Mouse (Mus musculus) layer of hippocampus, postnatal 36 days (tissue): ENCODE measurements at regions not wholly inside any gene's neighbourhood (a gene's known extent, or its start where the extent isn't known, plus 50 kb on each side); places are given as distances from the start of the nearest gene placed in this dataset.

ENCODE experiments used
- DNase-seq, 2 experiments: peaks; one replicate each; pipeline ENCODE4 v3.0.0; 2022

GRCm38 (mm10) chr3:132237344-132237743 is 152.3 kb downstream of the Dkk2 start:
- no peak for DNase-seq

- DNase-seq = no peak
Measured at GRCm38 (mm10) chr3:132257834-132258233, 172.7 kb downstream of the Dkk2 start.

DNA sequence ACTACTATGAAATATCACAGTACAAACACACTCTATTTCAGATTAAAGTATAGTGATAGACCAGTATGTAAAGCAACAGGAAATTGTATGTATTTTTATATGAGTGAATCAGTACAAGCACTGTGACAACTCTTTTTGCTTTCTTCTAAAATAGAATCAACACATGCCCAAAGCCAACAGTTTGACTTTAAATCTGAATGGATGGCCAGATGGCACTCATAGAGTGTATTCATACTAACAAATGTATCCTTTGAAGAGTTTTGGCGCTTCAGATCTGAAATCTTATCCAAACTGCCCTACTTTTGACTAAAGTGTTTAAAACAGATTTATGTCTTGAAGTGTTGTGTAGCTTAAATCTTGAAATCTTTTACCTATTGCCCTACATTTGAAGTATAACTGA is 184.5 kb downstream of the Dkk2 start:
- no peak for DNase-seq

DNA sequence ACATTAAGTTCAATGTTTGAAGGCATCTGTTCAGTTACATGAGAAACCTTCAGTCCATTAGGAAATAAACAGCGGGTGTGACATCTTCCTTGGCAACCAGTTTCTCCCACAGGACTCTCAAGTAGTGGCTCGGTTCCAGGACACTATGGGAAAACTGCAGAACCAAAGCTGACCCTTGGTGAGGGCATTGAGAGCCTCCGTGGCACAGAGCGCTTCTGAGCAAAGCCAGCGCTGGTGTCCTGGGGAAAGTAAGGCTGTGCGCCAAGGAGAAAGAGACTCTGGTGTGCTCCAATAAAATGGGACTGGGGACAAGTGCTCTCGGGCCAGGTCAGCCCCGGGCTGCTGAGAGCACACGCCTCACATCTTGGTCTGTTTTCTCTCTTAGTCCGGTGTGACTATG is 189.7 kb downstream of the Dkk2 start:
- no peak for DNase-seq

- DNase-seq = no peak
Measured at GRCm38 (mm10) chr3:132277771-132278170, 192.7 kb downstream of the Dkk2 start.

- DNase-seq = no peak
Measured at GRCm38 (mm10) chr3:132287714-132288113, 202.6 kb downstream of the Dkk2 start.

GRCm38 (mm10) chr3:132326961-132327360 is 241.9 kb downstream of the Dkk2 start:
- DNase-seq = no peak

- no peak for DNase-seq
Measured at GRCm38 (mm10) chr3:132343625-132344024, 258.5 kb downstream of the Dkk2 start.

- DNase-seq = no peak
Measured at GRCm38 (mm10) chr3:132345856-132346255, 260.8 kb downstream of the Dkk2 start.

- no peak for DNase-seq
Measured at GRCm38 (mm10) chr3:132349602-132350001, 264.5 kb downstream of the Dkk2 start.

GRCm38 (mm10) chr3:132353204-132353603 is 268.1 kb downstream of the Dkk2 start:
- no peak for DNase-seq

DNA sequence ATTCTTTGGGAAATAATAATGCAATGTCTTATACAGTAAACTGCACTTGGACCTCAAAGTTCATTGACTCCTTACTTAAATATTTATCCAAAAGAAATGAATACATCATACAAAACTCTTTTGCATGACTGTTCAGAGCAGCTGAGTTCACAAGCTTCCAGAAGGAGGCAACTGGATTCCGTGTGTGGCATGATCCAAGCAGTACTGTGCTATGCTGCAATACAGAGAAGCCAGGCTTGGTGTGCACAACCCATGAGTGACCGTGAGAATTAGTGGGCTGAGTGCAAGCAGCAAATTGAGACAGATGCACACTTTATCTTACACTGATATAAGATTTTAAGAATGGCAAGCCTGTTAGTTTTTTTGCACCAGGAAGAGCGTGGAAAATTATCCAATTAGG is 270.0 kb upstream of the Gimd1 start:
- no peak for DNase-seq

DNA sequence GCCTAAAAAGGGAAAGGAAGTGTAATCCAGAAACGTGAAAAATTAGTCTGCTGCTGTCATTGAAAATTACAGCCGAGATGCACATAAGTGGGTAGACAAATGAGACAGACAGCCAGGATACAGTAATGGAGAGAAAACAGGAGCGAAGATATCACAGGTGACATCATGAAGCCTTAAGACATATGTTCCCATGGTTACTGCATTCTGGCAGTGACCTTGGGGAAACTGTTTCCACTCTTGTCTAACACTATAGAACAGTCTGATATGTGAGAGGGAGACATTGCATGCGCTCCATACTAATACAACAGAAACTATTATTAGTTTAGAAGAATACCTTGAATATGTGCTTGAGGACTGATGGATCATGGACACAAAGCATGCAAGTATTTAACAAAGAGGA is 254.0 kb upstream of the Gimd1 start:
- DNase-seq = no peak

- no peak for DNase-seq
Measured at GRCm38 (mm10) chr3:132417742-132418141, 211.9 kb upstream of the Gimd1 start.

GRCm38 (mm10) chr3:132425819-132426671 is 203.6 kb upstream of the Gimd1 start:
- no peak for DNase-seq

DNA sequence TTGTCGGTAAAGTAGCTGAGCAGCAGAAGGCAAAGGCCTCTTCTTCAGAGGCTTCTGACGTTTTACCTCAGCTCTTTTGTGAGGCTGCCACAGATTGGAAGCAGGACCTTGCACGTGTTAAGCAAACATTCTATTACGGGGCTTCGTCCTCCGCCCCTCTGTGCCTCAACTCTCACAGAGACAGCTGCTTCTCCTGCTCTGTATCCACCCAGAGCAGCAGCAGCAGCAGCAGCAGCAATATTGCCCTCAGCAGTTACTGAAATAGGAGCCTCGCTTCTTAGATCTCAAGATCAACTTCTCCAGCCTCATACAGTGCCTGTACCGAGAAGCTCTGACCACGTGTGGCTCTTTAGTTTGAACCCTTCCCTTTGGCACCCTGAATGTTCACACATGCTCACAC is 202.4 kb upstream of the Gimd1 start:
- DNase-seq = no peak

DNA sequence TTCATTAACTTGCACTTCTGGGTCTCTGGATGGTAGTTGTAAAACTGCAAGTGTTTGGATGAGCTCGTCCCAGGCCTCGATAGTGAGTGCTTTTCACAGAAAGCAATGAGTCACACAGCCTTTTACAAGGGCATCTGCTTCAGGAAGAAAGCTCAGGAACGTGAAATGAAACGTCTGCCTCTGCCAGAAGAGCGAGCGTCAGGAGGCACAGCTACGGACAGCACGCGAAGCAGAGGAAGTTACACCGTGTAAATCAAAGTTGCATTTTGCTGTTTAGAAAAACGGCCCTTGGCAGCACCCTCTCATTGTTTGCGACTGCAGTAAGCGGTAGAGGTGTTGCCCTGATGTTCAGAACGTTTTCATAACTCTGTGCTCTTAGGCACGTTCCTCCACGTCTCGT is 201.5 kb upstream of the Gimd1 start:
- no peak for DNase-seq

- DNase-seq = no peak
Measured at GRCm38 (mm10) chr3:132431805-132432204, 197.8 kb upstream of the Gimd1 start.

GRCm38 (mm10) chr3:132441226-132441625 is 188.4 kb upstream of the Gimd1 start:
- DNase-seq = no peak

DNA sequence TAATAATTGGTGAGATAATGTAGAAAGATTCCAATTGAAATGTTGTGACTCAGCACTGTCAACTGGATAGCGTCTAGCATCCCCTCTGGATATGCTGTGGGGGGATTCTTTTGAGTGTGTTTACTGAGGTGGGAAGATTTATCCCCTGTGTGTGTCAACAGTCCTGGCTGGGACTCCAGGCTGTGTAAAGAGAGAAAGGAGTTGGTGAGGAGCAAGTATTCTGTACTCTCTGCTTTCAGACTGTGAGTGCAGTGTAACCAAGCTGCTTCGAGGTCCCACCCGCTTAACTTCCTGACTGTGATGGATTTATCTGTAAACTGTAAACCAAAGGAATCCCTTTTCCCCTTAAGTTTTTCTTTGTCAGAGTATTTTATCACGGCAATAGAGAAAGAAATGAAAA is 175.7 kb upstream of the Gimd1 start:
- DNase-seq = no peak

- DNase-seq = no peak
Measured at GRCm38 (mm10) chr3:132462348-132462959, 167.2 kb upstream of the Gimd1 start.

GRCm38 (mm10) chr3:132471070-132471469 is 158.6 kb upstream of the Gimd1 start:
- no peak for DNase-seq

DNA sequence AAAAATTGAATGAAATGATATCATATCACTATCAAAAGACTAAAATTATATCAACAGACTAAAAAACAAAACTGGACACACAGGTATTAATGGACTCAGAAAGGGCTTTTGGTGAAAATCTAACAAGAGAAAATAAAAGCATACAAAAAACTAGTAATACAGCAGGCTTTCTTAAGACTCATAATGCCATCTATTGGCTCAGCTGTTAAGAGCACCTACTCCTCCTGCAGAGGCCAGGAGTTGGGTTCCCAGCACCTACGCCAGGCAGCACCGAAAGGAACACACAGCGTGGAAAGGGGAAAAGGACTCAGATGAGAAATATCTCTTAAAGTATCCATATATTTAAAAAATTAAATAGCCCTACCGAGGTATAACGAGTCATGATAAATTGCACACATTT is 151.9 kb upstream of the Gimd1 start:
- no peak for DNase-seq

DNA sequence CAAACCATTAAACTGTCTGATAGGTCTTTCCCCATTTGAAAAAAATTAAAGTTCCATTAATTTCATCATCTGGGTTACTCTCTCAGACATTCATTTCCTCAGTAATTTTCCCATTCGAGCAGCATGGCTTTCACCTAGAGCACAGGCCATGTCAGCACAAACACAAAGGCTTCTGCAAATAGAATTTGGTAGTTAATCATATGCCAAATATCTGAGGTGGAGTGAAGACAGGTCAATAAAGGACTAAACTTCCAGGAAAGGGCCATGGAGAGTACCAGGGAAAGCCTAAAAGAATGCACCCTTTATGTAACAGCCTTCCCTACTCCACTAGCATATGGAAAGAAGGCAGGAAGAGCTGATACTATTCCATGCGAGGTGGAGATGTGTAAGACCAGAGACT is 150.3 kb upstream of the Gimd1 start:
- DNase-seq = no peak
